Mouse (Mus musculus) kidney, adult 11 months (tissue): ENCODE results near the gene Gm20498.

Experiments used
- DNase-seq: peaks from one replicate; pipeline ENCODE4 v3.0.0; 2022

Gene Gm20498

DNA sequence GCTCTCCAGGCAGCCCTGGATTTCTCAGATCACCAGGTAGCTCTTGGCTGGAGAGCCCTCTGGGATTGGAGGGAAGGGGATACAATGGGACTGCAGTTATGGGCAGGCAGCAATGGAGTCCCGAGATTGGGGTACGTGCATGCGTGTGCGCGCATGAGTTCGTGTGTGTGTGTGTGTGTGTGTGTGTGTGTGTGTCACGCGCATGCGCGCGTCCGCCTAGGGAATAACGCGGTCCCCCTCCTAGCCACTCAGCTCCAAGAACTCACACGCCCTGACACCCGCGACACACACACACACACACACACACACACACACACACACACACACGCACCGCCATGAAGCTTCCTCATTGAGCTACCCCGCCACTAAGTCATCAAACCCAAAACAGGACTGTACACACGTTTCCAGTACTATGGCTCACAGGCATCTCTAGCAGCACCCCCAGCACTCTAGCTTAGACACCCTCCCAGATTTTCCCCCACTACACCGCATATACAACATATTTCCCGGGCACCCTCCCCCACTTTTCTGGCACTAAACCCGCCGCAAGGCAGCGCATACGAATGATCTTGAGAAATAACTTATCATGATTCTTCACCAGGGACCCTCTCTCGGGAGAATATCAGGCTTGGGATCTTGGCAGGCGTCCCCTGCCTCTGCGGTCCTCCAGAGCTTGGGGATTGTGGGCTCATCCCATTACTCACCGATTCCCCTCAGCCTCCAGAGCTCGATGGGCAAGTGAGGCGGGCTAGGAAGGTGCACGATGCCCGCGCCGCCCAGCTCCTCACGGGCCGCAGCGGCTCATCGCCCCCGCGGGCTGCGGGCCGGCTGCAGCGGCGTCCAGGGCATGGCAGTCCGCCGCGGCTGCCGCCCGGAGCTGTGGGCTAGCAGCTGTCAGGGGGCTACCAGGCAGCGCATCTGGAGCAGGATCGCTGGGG is 200.5 kb downstream of the Gm20498 start:
- no peak for DNase-seq

DNA sequence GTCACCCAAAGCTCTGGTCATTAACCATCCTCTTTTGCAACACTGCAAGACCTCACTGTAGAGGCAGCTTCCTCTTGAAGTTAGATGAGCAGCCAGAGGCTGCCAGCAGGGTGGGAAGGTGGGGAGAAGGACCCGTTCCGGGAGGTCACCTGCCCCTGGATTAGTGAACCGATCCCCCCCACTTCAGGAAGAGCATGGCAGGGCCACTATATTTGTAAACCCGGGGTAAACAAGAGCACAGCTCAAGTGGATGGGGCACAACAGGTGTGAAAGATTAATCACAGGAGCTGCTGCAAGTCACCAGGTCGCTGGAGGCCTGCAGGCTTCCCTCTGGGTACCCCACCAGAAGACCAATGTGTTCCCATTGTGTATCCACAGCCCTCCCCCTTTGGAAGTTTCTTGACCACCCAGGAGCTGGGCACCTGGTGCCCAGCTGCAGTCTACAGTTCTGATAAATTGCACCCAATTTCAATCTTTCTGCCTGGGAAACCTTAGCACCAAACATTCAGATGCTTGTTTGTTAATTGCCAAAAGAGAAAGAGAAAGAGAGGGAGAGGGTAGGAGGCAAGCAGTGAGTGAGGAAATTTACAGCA is 201.6 kb downstream of the Gm20498 start:
- no peak for DNase-seq

DNA sequence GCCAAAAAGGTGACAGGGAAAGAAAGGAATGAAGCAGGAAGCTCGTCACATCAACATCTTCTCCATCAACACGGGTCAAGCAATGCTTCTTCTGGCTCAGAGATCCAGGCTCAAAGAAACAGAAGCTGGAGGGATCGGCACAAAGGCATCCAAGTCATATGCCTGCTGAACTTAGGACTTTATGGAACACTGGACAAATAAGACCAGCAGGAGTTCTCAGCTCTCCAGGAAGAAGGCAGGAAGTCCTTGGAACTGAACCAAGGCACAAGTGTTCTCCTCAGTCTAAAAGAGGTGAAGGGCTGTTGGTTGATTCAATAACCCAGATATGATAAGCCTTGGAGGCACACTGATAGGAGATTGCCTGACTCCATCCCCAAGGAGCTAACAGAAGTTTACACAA is 207.7 kb downstream of the Gm20498 start:
- DNase-seq: no peak

DNA sequence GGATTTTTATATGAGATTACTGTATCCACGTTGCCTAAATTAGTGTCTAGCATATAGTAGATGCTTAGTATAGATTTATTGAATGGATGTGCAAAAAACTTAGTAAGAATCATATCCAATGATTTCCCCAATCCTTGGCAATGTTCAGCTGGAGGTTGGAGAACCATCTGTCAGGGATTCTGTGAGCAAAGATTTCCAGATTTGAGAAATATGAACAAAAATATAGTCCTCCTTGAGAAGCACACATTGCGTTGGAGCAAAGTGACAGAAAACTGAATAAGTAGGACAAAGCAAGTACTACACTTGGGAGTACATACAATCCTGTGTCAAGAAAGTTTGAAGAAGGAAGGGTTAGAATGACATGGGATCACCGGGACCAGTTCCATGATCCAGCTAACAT is 208.6 kb downstream of the Gm20498 start:
- no peak for DNase-seq

DNA sequence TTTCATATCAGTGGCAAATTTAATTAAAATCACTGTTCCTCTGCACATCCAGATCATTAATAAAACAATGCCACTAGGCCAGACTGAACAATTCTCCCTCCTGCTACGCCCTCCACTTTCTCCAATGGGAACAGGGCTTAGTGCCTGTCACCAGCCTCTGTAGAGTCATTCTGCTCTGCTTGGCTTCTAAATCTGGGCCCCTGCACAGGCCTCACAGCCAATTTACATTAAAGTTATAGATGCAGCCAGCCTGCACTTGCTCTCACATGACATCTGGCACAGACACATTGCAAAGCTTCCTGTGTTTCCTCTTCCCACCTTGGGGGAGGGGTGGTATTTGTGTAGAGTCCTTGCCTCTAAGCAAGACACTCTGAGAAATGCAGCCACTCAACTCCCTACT is 211.7 kb downstream of the Gm20498 start:
- DNase-seq: no peak

DNA sequence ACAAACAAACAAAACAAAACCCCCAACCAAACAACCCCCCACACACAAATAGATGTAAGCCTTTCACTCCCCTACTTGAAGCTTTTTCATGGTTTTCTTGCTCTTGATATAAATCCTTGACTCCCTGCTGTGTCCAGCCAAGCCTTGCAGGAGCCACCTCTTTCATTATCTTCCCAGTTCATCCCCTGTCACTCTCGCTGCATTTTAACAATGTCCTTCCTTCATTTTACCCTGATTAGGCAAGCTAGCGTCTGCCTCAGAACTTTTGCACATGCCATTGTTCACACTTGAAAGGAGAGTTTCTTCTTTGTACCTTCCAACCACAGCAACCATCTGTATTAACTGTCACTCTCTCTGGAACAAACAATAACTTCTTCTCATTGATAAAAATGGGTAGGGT is 214.9 kb downstream of the Gm20498 start:
- DNase-seq: no peak

DNA sequence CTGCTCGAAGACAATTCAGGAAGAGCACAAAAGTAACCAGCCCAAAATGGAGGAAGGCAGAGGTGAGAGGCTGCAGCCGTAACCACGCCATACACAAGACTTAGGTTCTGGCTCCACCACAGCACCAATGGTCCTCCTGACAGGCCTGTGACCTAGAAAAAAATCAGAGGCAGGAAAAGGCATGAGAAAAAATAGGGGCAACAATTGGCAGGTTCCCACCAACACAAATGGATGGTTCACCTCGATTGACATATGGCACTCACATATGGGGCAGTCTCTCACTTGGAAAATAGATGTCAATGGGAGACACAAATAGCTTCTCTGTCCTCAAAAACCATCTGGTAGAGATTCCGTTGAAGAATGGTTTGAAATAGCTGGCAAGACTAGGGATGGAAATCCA is 216.8 kb downstream of the Gm20498 start:
- DNase-seq: no peak
